Mouse (Mus musculus): ENCODE measurements around the gene March1.
"Not testable (repeated sequence)": the region's sequence is repeated elsewhere in the genome, so short reads cannot be mapped to it uniquely, and the experiment has no call there.

Gene March1

GRCm38 (mm10) chr8:66397811-66398210 lies 780.1 kb downstream of the March1 start:
- TF ChIP-seq CTCF (conservative IDR thresholded peaks at IDR 0.05; ENCODE audit: low read length) (no peak), POU5F1 (IDR thresholded peaks at IDR 0.05; ENCODE audit: borderline replicate concordance, low read length) (no peak), NANOG (IDR thresholded peaks at IDR 0.05; ENCODE audit: borderline replicate concordance, low read length) (no peak)
- Histone ChIP-seq H3K9me3 (ENCODE audit: low read length) (no peaks in the 10 kb centered on the region), H3K36me3 (ENCODE audit: insufficient read depth, low read length) (no peaks in the 10 kb centered on the region), H3K4me3 (replicated peaks; ENCODE audit: low read length) (no peak overlapping the region), H3K27me3 (ENCODE audit: insufficient read depth, low read length) (no peaks in the 10 kb centered on the region), H3K4me1 (replicated peaks; ENCODE audit: low read depth, low read length) (no peaks in the 10 kb centered on the region)

GRCm38 (mm10) chr8:66400050-66400449 lies 782.4 kb downstream of the March1 start:
- Histone ChIP-seq H3K9me3 (ENCODE audit: low read length) (no peaks in the 10 kb centered on the region), H3K27me3 (ENCODE audit: insufficient read depth, low read length) (no peaks in the 10 kb centered on the region), H3K4me3 (replicated peaks; ENCODE audit: low read length) (no peak overlapping the region), H3K4me1 (replicated peaks; ENCODE audit: low read depth, low read length) (no peaks in the 10 kb centered on the region), H3K36me3 (ENCODE audit: insufficient read depth, low read length) (no peaks in the 10 kb centered on the region)
- no peak for TF ChIP-seq NANOG (IDR thresholded peaks at IDR 0.05; ENCODE audit: borderline replicate concordance, low read length)
- TF ChIP-seq POU5F1 (IDR thresholded peaks at IDR 0.05; ENCODE audit: borderline replicate concordance, low read length) = no peak
- TF ChIP-seq CTCF (conservative IDR thresholded peaks at IDR 0.05; ENCODE audit: low read length) = no peak

- no peaks in the 10 kb centered on the region for H3K27me3 ChIP-seq (ENCODE audit: insufficient read depth, low read length)
- H3K9me3 ChIP-seq (ENCODE audit: low read length) = no peaks in the 10 kb centered on the region
- H3K4me1 ChIP-seq (replicated peaks; ENCODE audit: low read depth, low read length) = no peaks in the 10 kb centered on the region
- TF ChIP-seq POU5F1 (IDR thresholded peaks at IDR 0.05; ENCODE audit: borderline replicate concordance, low read length) (no peak), NANOG (IDR thresholded peaks at IDR 0.05; ENCODE audit: borderline replicate concordance, low read length) (no peak), CTCF (conservative IDR thresholded peaks at IDR 0.05; ENCODE audit: low read length) (no peak)
- H3K4me3 ChIP-seq (replicated peaks; ENCODE audit: low read length) = no peak overlapping the region
- H3K36me3 ChIP-seq (ENCODE audit: insufficient read depth, low read length) = no peaks in the 10 kb centered on the region
These were observed 787.2 kb downstream of the March1 start for GRCm38 (mm10) chr8:66404711-66405414.

- not testable (repeated sequence) for H3K27me3 ChIP-seq (ENCODE audit: insufficient read depth, low read length); H3K36me3 ChIP-seq (ENCODE audit: insufficient read depth, low read length); H3K4me1 ChIP-seq (replicated peaks; ENCODE audit: low read depth, low read length); H3K4me3 ChIP-seq (replicated peaks; ENCODE audit: low read length); H3K9me3 ChIP-seq (ENCODE audit: low read length)
These were observed 788.1 kb downstream of the March1 start for GRCm38 (mm10) chr8:66405796-66406195.

GRCm38 (mm10) chr8:66406596-66407361 lies 789.1 kb downstream of the March1 start:
- no peaks in the 10 kb centered on the region for H3K9me3 ChIP-seq (ENCODE audit: low read length)
- TF ChIP-seq NANOG (IDR thresholded peaks at IDR 0.05; ENCODE audit: borderline replicate concordance, low read length) = no peak
- no peak for TF ChIP-seq POU5F1 (IDR thresholded peaks at IDR 0.05; ENCODE audit: borderline replicate concordance, low read length)
- no peak for TF ChIP-seq CTCF (conservative IDR thresholded peaks at IDR 0.05; ENCODE audit: low read length)
- no peaks in the 10 kb centered on the region for H3K27me3 ChIP-seq (ENCODE audit: insufficient read depth, low read length)

GRCm38 (mm10) chr8:66410080-66410615 lies 792.4 kb downstream of the March1 start:
- Histone ChIP-seq H3K9me3 (ENCODE audit: low read length) (no peaks in the 10 kb centered on the region), H3K4me3 (replicated peaks; ENCODE audit: low read length) (no peak overlapping the region)
- TF ChIP-seq NANOG (IDR thresholded peaks at IDR 0.05; ENCODE audit: borderline replicate concordance, low read length) (no peak), POU5F1 (IDR thresholded peaks at IDR 0.05; ENCODE audit: borderline replicate concordance, low read length) (no peak), CTCF (conservative IDR thresholded peaks at IDR 0.05; ENCODE audit: low read length) (no peak)

More at GRCm38 (mm10) chr8:66406596-66407361, 789.1 kb downstream of the March1 start:
- no peaks in the 10 kb centered on the region for H3K4me1 ChIP-seq (replicated peaks; ENCODE audit: low read depth, low read length)
- no peaks in the 10 kb centered on the region for H3K36me3 ChIP-seq (ENCODE audit: insufficient read depth, low read length)
- H3K4me3 ChIP-seq (replicated peaks; ENCODE audit: low read length) = no peak overlapping the region

GRCm38 (mm10) chr8:66413101-66413500 lies 795.4 kb downstream of the March1 start:
- no peaks in the 10 kb centered on the region for H3K9me3 ChIP-seq (ENCODE audit: low read length)
- H3K4me3 ChIP-seq (replicated peaks; ENCODE audit: low read length) = no peak overlapping the region
- peaks cover 4% of the 10 kb centered on the region; the same call in 1 of the 2 replicates for H3K4me1 ChIP-seq (replicated peaks; ENCODE audit: low read depth, low read length)
- TF ChIP-seq CTCF (conservative IDR thresholded peaks at IDR 0.05; ENCODE audit: low read length) (no peak), POU5F1 (IDR thresholded peaks at IDR 0.05; ENCODE audit: borderline replicate concordance, low read length) (no peak), NANOG (IDR thresholded peaks at IDR 0.05; ENCODE audit: borderline replicate concordance, low read length) (no peak)
- H3K27me3 ChIP-seq (ENCODE audit: insufficient read depth, low read length) = no peaks in the 10 kb centered on the region
- no peaks in the 10 kb centered on the region for H3K36me3 ChIP-seq (ENCODE audit: insufficient read depth, low read length)

More at GRCm38 (mm10) chr8:66410080-66410615, 792.4 kb downstream of the March1 start:
- H3K36me3 ChIP-seq (ENCODE audit: insufficient read depth, low read length) = no peaks in the 10 kb centered on the region
- H3K27me3 ChIP-seq (ENCODE audit: insufficient read depth, low read length) = no peaks in the 10 kb centered on the region
- peaks cover 4% of the 10 kb centered on the region; the same call in 1 of the 2 replicates for H3K4me1 ChIP-seq (replicated peaks; ENCODE audit: low read depth, low read length)

- Histone ChIP-seq H3K27me3 (ENCODE audit: insufficient read depth, low read length) (no peaks in the 10 kb centered on the region), H3K36me3 (ENCODE audit: insufficient read depth, low read length) (no peaks in the 10 kb centered on the region), H3K4me3 (replicated peaks; ENCODE audit: low read length) (no peak overlapping the region), H3K4me1 (replicated peaks; ENCODE audit: low read depth, low read length) (peaks cover 4% of the 10 kb centered on the region; the same call in 1 of the 2 replicates), H3K9me3 (ENCODE audit: low read length) (no peaks in the 10 kb centered on the region)
- TF ChIP-seq NANOG (IDR thresholded peaks at IDR 0.05; ENCODE audit: borderline replicate concordance, low read length) (no peak), POU5F1 (IDR thresholded peaks at IDR 0.05; ENCODE audit: borderline replicate concordance, low read length) (no peak), CTCF (conservative IDR thresholded peaks at IDR 0.05; ENCODE audit: low read length) (no peak)
These were observed 797.5 kb downstream of the March1 start for GRCm38 (mm10) chr8:66415234-66415633.

- H3K36me3 ChIP-seq (ENCODE audit: insufficient read depth, low read length); H3K27me3 ChIP-seq (ENCODE audit: insufficient read depth, low read length); H3K9me3 ChIP-seq (ENCODE audit: low read length); H3K4me1 ChIP-seq (replicated peaks; ENCODE audit: low read depth, low read length); H3K4me3 ChIP-seq (replicated peaks; ENCODE audit: low read length): not testable (repeated sequence)
These were observed 799.9 kb downstream of the March1 start for GRCm38 (mm10) chr8:66417591-66417990.

Measured in E14TG2a.4 (cell line).